In genomic region chr15:83417407-83417806, GRCm38 (mm10) we compare ENCODE assay signal across 12 mouse cellular contexts. TPM values are rescaled to one million over a fixed set of nuclear protein-coding genes. Genes with fewer than 3 reads are reported as not detected.
A peak's percentile ranks its signal among the peaks of the same experiment; 100 is the strongest.
DNase-seq lines count a peak whose midpoint lies in the region; ATAC-seq lines count a peak whose summit lies in the region.
"Had no signal": no experiment of that assay in that cellular context is flagged by ENCODE, and none has a peak within 500 bp of the region (broad histone marks: within the 10 kb centered on the region; RNA-seq: fewer than 3 reads in every experiment).

No protein-coding gene starts in this region.

- H3K9me3 ChIP-seq in heart, embryonic 16.5 days (replicated peaks; ENCODE audit: control insufficient read depth, low read length): no peaks in the 10 kb centered on the region
- no peaks in the 10 kb centered on the region for H3K9me3 ChIP-seq in liver, embryonic 15.5 days (replicated peaks)
- H3K9me3 ChIP-seq: G1E had no signal

- no peak for DNase-seq in heart, adult 11 months
- DNase-seq in NIH3T3 (ENCODE audit: low read depth): peak; percentile 62
- no peak for DNase-seq in cerebellum, adult 8-10 months
- DNase-seq: gastrocnemius, postnatal 36 days; lung, postnatal 14 days had no signal

- WGBS in heart, embryonic 16.5 days: 34% methylated on average over 7 of the region's 7 CpGs
- WGBS in liver, embryonic 15.5 days (ENCODE audit: insufficient replicate concordance): 82% methylated on average over 7 of the region's 7 CpGs

- peaks cover 41% of the 10 kb centered on the region for H3K4me1 ChIP-seq in heart, embryonic 16.5 days (ENCODE audit: control insufficient read depth, insufficient read depth, low read length)
- peaks cover 63% of the 10 kb centered on the region for H3K4me1 ChIP-seq in liver, embryonic 15.5 days (replicated peaks)

- H3K27me3 ChIP-seq in heart, embryonic 16.5 days (ENCODE audit: control insufficient read depth, insufficient read depth, low read length): no peaks in the 10 kb centered on the region
- no peaks in the 10 kb centered on the region for H3K27me3 ChIP-seq in liver, embryonic 15.5 days

- H3K27ac ChIP-seq in heart, embryonic 16.5 days (ENCODE audit: low read length): peak overlapping the region; percentile 28
- H3K27ac ChIP-seq in liver, embryonic 15.5 days (replicated peaks): peak overlapping the region; percentile 48; the same call in 1 of the 2 replicates
- H3K27ac ChIP-seq: kidney, postnatal 0 days had no signal

- peak overlapping the region; percentile 28; the same call in 1 of the 2 replicates for H3K4me2 ChIP-seq in heart, embryonic 16.5 days (ENCODE audit: low read depth, low read length)
- no peak overlapping the region for H3K4me2 ChIP-seq in liver, embryonic 15.5 days

- no peak for ATAC-seq in heart, embryonic 16.5 days (replicated peaks; ENCODE audit: extremely low read depth, insufficient read depth, low FRiP score)
- peak; percentile 95 for ATAC-seq in frontal cortex, adult (ENCODE audit: low TSS enrichment)
- ATAC-seq in liver, embryonic 15.5 days (ENCODE audit: insufficient read depth): no peak
- ATAC-seq in megakaryocyte progenitor cell, adult 5-6 weeks (replicated peaks; ENCODE audit: poor library complexity): no peak
- ATAC-seq in erythroid progenitor cell, adult 5-6 weeks (replicated peaks; ENCODE audit: low FRiP score, poor library complexity, severe bottlenecking): no peak

- H3K36me3 ChIP-seq in heart, embryonic 16.5 days (ENCODE audit: control insufficient read depth, insufficient read depth): no peaks in the 10 kb centered on the region
- peaks cover 9% of the 10 kb centered on the region; the same call in 1 of the 2 replicates for H3K36me3 ChIP-seq in liver, embryonic 15.5 days (replicated peaks)

- no peak overlapping the region for H3K4me3 ChIP-seq in heart, embryonic 16.5 days (ENCODE audit: low read length)
- no peak overlapping the region for H3K4me3 ChIP-seq in liver, embryonic 15.5 days (replicated peaks)

- peak overlapping the region; percentile 49 for H3K9ac ChIP-seq in heart, embryonic 16.5 days (ENCODE audit: low read length)
- H3K9ac ChIP-seq in liver, embryonic 15.5 days: no peak overlapping the region

RNA-seq across cellular contexts. Expression of gene Pacsin2, which starts 47.0 kb away (rescaled TPM):
- 73.3 and 74.2 TPM in 2 replicates for polyA plus RNA-seq in heart, embryonic 16.5 days (2015; fragmentation: Nextera tagmentation; extraction: Ambion mirVana)
- polyA plus RNA-seq in liver, embryonic 15.5 days (2015; fragmentation: Nextera tagmentation; extraction: Ambion mirVana): 46.7 and 50.5 TPM in 2 replicates
- 40.0 and 47.4 TPM in 2 replicates for total RNA-seq in megakaryocyte progenitor cell, adult 5-6 weeks (2015)
- total RNA-seq in megakaryocyte progenitor cell, adult 5-6 weeks (2017): 71.7 and 101 TPM in 2 replicates
- total RNA-seq in erythroid progenitor cell, adult 5-6 weeks (2015; ENCODE audit: low replicate concordance): 80.0 and 81.7 TPM in 2 replicates
- total RNA-seq in erythroid progenitor cell, adult 5-6 weeks (2017; ENCODE audit: low replicate concordance): 145 and 184 TPM in 2 replicates
